21 mouse cellular contexts compared by ENCODE assay signal in genomic region chr6:116361993-116362392, GRCm38 (mm10). TPM values are rescaled to one million over a fixed set of nuclear protein-coding genes. Genes with fewer than 3 reads are reported as not detected.
DNase-seq lines count a peak whose midpoint lies in the region; ATAC-seq and TF ChIP-seq lines count a peak whose summit lies in the region.
"Had no signal": no experiment of that assay in that cellular context is flagged by ENCODE, and none has a peak within 500 bp of the region (broad histone marks: within the 10 kb centered on the region; RNA-seq: fewer than 3 reads in every experiment).

No protein-coding gene starts in this region.

- ATAC-seq in liver, embryonic 12.5 days: no peak
- no peak for ATAC-seq in liver, embryonic 11.5 days (replicated peaks; ENCODE audit: low FRiP score)
- ATAC-seq in lung, postnatal 0 days: peak; percentile 64
- ATAC-seq: activated CD4-positive, CD25-positive, alpha-beta regulatory T cell, adult 4 months; CD4-positive, CD25-positive, alpha-beta regulatory T cell, adult 4 months; Patski had no signal

- TF ChIP-seq EP300 in lung, postnatal 0 days (IDR thresholded peaks at IDR 0.05): peak; percentile 67

- H3K4me3 ChIP-seq in liver, embryonic 12.5 days: no peak overlapping the region
- H3K4me3 ChIP-seq in liver, embryonic 11.5 days (ENCODE audit: low read depth, low read length): no peak overlapping the region
- H3K4me3 ChIP-seq in lung, postnatal 0 days (ENCODE audit: low read depth, low read length): no peak overlapping the region
- H3K4me3 ChIP-seq in lung, adult 2 months (replicated peaks; ENCODE audit: extremely low read depth, low read depth, low read length): no peak overlapping the region

- no peak for TF ChIP-seq POLR2A in lung, adult 2 months (IDR thresholded peaks at IDR 0.05; ENCODE audit: borderline replicate concordance, extremely low read depth, low read depth, low read length)

- peak overlapping the region; percentile 40; the same call in 1 of the 2 replicates for H3K27ac ChIP-seq in liver, embryonic 12.5 days
- no peak overlapping the region for H3K27ac ChIP-seq in liver, embryonic 11.5 days (ENCODE audit: low read depth, low read length)
- no peak overlapping the region for H3K27ac ChIP-seq in lung, postnatal 0 days (ENCODE audit: low read length)

- peaks cover 54% of the 10 kb centered on the region for H3K36me3 ChIP-seq in liver, embryonic 12.5 days
- no peaks in the 10 kb centered on the region for H3K36me3 ChIP-seq in liver, embryonic 11.5 days (ENCODE audit: control insufficient read depth, insufficient read depth, low read length)
- no peaks in the 10 kb centered on the region for H3K36me3 ChIP-seq in lung, postnatal 0 days (ENCODE audit: insufficient read depth, low read length)

- H3K4me2 ChIP-seq in liver, embryonic 12.5 days: no peak overlapping the region
- H3K4me2 ChIP-seq in liver, embryonic 11.5 days: no peak overlapping the region
- H3K4me2 ChIP-seq in lung, postnatal 0 days (replicated peaks; ENCODE audit: low read depth, low read length): no peak overlapping the region

- 75% methylated on average over 4 of the region's 4 CpGs for WGBS in liver, embryonic 12.5 days (ENCODE audit: insufficient replicate concordance)
- 77% methylated on average over 4 of the region's 4 CpGs for WGBS in liver, embryonic 11.5 days
- WGBS in lung, postnatal 0 days: 72% methylated on average over 4 of the region's 4 CpGs
- 83% methylated on average over 4 of the region's 4 CpGs for whole genome bisulfite sequencing in lung, adult 2 months

- TF ChIP-seq CTCF in lung, postnatal 0 days (IDR thresholded peaks at IDR 0.05): no peak
- TF ChIP-seq CTCF in lung, adult 2 months (IDR thresholded peaks at IDR 0.05; ENCODE audit: insufficient read depth, low read length): no peak

- peaks cover 42% of the 10 kb centered on the region for H3K4me1 ChIP-seq in liver, embryonic 12.5 days
- H3K4me1 ChIP-seq in liver, embryonic 11.5 days (replicated peaks; ENCODE audit: control insufficient read depth, insufficient read depth, low read length): no peaks in the 10 kb centered on the region
- H3K4me1 ChIP-seq in lung, postnatal 0 days (ENCODE audit: insufficient read depth, low read depth, low read length): no peaks in the 10 kb centered on the region
- H3K4me1 ChIP-seq in lung, adult 2 months (ENCODE audit: control insufficient read depth, insufficient read depth, low read length): peaks cover 2% of the 10 kb centered on the region; the same call in 1 of the 2 replicates

- H3K9ac ChIP-seq in liver, embryonic 12.5 days: no peak overlapping the region
- no peak overlapping the region for H3K9ac ChIP-seq in liver, embryonic 11.5 days (ENCODE audit: low read depth, low read length)
- no peak overlapping the region for H3K9ac ChIP-seq in lung, postnatal 0 days (replicated peaks; ENCODE audit: low read depth)

- peak; percentile 58 for DNase-seq in heart, adult 11 months
- DNase-seq in heart, adult 18-20 months: no peak
- no peak for DNase-seq in liver, embryonic 11.5 days (ENCODE audit: low spot score)
- DNase-seq in lung, postnatal 0 days (ENCODE audit: low spot score): peak; percentile 59
- no peak for DNase-seq in lung, adult 2 months
- DNase-seq: adrenal gland, adult 2 months; adrenal gland, adult 8-10 months; adrenal gland, postnatal 10 days; adrenal gland, postnatal 14 days; adrenal gland, postnatal 25 days; adrenal gland, postnatal 36 days; B cell, adult 2 months; cerebellum, adult 11 months; cerebellum, adult 11-12 months; cerebellum, adult 18-20 months had no signal

- H3K27me3 ChIP-seq in liver, embryonic 12.5 days (replicated peaks): no peaks in the 10 kb centered on the region
- H3K27me3 ChIP-seq in liver, embryonic 11.5 days (replicated peaks; ENCODE audit: control insufficient read depth, insufficient read depth, low read length): no peaks in the 10 kb centered on the region
- H3K27me3 ChIP-seq in lung, postnatal 0 days (replicated peaks; ENCODE audit: insufficient read depth, low read length): no peaks in the 10 kb centered on the region
- H3K27me3 ChIP-seq: CH12.LX, Patski had no signal

- H3K9me3 ChIP-seq in liver, embryonic 12.5 days (replicated peaks): no peaks in the 10 kb centered on the region
- H3K9me3 ChIP-seq in liver, embryonic 11.5 days (ENCODE audit: control insufficient read depth, low read length): no peaks in the 10 kb centered on the region
- H3K9me3 ChIP-seq in lung, postnatal 0 days (ENCODE audit: low read length): no peaks in the 10 kb centered on the region
- H3K9me3 ChIP-seq: G1E had no signal

RNA-seq across cellular contexts. Expression of gene March8, which starts 24.2 kb away (rescaled TPM):
- 10 to 100 TPM; 43.5 to 44.2 TPM for total RNA-seq in heart, adult 18-20 months (2021)
- polyA plus RNA-seq in liver, embryonic 12.5 days (2016; fragmentation: Nextera tagmentation; extraction: Ambion mirVana): 85.2 and 94.3 TPM in 2 replicates
- polyA plus RNA-seq in liver, embryonic 11.5 days (2014; fragmentation: Nextera tagmentation; extraction: Ambion mirVana): 41.3 and 43.4 TPM in 2 replicates
- polyA plus RNA-seq in lung, postnatal 0 days (2015; fragmentation: Nextera tagmentation; extraction: Ambion mirVana): 26.4 and 29.0 TPM in 2 replicates
- 46.0 and 50.6 TPM in 2 replicates for polyA plus RNA-seq in lung, adult 2 months (2012; rRNA removed)

Comparison
In these comparisons a context has a peak if more than half of its experiments do, and no peak if none do; other contexts are left out.
1. DNase-seq: peak in heart, adult 11 months (single experiment) and lung, postnatal 0 days (single experiment); none in heart, adult 18-20 months (0 of 2), liver, embryonic 11.5 days (single experiment) and lung, adult 2 months (single experiment).